Mouse (Mus musculus): ENCODE measurements around the gene Htr3b.

GRCm38 (mm10) chr9:48929436-48929835, 35.4 kb downstream of the Htr3b start:
- no peak for TF ChIP-seq POLR2A (IDR thresholded peaks at IDR 0.05; ENCODE audit: low read depth, low read length)
- no peak for TF ChIP-seq CTCF (IDR thresholded peaks at IDR 0.05; ENCODE audit: extremely low read depth, insufficient read depth, insufficient read length, insufficient replicate concordance)
